Mouse (Mus musculus): Measurements from ENCODE around the gene Xrcc3. TPM values are rescaled to one million over a fixed set of nuclear protein-coding genes. Genes with fewer than 3 reads are reported as not detected.

Xrcc3 gene
- polyA plus RNA-seq, 1 experiment from 2014 or later: 4.5 TPM

DNA sequence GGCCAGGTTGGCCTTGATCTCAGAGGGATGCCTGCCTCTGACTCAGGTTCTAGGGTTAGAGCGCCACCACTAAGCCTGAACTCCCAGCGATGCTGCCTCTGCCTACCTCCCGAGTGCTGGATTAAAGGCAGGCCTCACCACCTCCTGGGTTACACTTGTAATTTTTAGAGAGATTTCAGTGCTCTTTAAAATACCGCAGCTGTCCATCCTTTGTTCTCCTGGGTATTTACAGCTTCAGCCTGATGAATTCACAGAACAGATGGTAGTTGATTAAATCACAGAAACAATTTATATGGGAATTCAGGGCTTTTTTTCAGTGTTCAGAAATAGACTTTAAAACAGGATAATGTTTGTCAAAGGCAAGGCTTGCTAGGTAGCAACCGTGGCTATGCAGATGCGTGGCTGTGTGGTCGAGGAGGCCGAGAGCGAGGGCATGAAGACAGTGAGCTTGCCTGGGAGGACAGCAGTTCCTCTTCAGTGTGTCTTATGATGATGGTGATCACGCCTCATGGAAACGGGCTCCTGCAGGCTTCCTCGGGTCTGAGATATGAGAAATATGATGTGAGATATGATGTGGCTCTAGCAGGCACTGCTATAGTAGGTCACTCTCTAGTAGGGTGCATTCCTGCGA is 22.1 kb downstream of the Xrcc3 start:
- H3K27ac ChIP-seq (ENCODE audit: low read length): peak overlapping the region; percentile 79
- H3K9me3 ChIP-seq (ENCODE audit: control insufficient read depth, low read length): no peaks in the 10 kb centered on the region
- 73% methylated on average over 13 of the region's 13 CpGs for WGBS
- peaks cover 36% of the 10 kb centered on the region for H3K36me3 ChIP-seq (ENCODE audit: control insufficient read depth, insufficient read depth)
- peaks cover 8% of the 10 kb centered on the region for H3K4me1 ChIP-seq (replicated peaks; ENCODE audit: control insufficient read depth, insufficient read depth, low read length)
- no peak overlapping the region for H3K4me2 ChIP-seq (ENCODE audit: low read length)
- no peak overlapping the region for H3K4me3 ChIP-seq (replicated peaks; ENCODE audit: low read length)
- peak; percentile 18; the same call in 1 of the 2 replicates for ATAC-seq
- H3K9ac ChIP-seq (replicated peaks; ENCODE audit: low read depth, low read length): peak overlapping the region; percentile 35; the same call in 1 of the 2 replicates
- H3K27me3 ChIP-seq (replicated peaks; ENCODE audit: control insufficient read depth, insufficient read depth, low read length): no peaks in the 10 kb centered on the region

DNA sequence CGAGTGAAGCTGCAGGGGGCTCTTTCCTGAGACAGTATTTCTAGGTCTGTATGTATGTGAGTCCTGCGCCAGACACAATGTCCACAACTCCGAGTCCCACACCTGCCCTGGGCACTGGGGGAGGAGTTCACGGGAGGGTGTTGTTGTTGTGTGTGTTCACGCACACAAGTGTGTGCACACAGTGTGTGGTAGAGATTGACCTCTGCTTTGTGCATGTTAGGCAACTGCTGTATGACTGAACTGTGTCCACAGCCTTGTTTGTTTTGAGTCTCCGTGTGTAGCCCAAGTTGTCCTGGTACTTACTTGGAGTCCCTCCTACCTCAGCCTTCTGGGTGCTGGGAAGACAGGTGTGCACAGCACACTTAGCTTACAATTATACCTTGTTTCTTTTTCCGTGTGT is 23.0 kb downstream of the Xrcc3 start:
- Histone ChIP-seq H3K9ac (replicated peaks; ENCODE audit: low read depth, low read length) (no peak overlapping the region), H3K27me3 (replicated peaks; ENCODE audit: control insufficient read depth, insufficient read depth, low read length) (no peaks in the 10 kb centered on the region), H3K4me1 (replicated peaks; ENCODE audit: control insufficient read depth, insufficient read depth, low read length) (peaks cover 8% of the 10 kb centered on the region), H3K4me2 (ENCODE audit: low read length) (no peak overlapping the region), H3K36me3 (ENCODE audit: control insufficient read depth, insufficient read depth) (peaks cover 40% of the 10 kb centered on the region), H3K27ac (ENCODE audit: low read length) (peak overlapping the region; percentile 79; the same call in 1 of the 2 replicates), H3K9me3 (ENCODE audit: control insufficient read depth, low read length) (no peaks in the 10 kb centered on the region), H3K4me3 (replicated peaks; ENCODE audit: low read length) (no peak overlapping the region)
- 92% methylated on average over 7 of the region's 7 CpGs for WGBS
- ATAC-seq: no peak

DNA sequence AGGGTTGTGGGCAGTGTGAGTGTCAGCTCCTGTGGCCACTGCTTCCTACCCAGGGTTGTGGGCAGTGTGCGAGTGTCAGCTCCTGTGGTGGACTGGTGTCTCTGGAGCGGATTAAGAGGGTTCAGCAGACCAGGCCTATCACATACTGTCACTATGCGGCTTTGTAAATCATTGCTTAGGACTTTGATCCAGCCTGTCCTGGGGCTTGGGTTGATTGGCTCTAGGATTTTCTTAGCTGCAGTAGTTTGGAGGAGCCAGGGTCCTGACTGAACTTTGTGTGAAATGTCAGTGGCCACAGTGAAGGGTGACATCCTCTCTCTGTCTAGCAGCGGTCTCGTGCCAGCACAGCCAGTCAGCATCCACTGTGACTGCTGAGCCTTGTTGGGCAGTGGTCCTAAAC is 23.6 kb downstream of the Xrcc3 start:
- Histone ChIP-seq H3K36me3 (ENCODE audit: control insufficient read depth, insufficient read depth) (peaks cover 43% of the 10 kb centered on the region), H3K4me3 (replicated peaks; ENCODE audit: low read length) (no peak overlapping the region), H3K4me1 (replicated peaks; ENCODE audit: control insufficient read depth, insufficient read depth, low read length) (peaks cover 8% of the 10 kb centered on the region), H3K4me2 (ENCODE audit: low read length) (no peak overlapping the region), H3K9ac (replicated peaks; ENCODE audit: low read depth, low read length) (no peak overlapping the region), H3K27ac (ENCODE audit: low read length) (no peak overlapping the region), H3K27me3 (replicated peaks; ENCODE audit: control insufficient read depth, insufficient read depth, low read length) (no peaks in the 10 kb centered on the region), H3K9me3 (ENCODE audit: control insufficient read depth, low read length) (no peaks in the 10 kb centered on the region)
- no peak for ATAC-seq
- WGBS: 93% methylated on average over 5 of the region's 5 CpGs

DNA sequence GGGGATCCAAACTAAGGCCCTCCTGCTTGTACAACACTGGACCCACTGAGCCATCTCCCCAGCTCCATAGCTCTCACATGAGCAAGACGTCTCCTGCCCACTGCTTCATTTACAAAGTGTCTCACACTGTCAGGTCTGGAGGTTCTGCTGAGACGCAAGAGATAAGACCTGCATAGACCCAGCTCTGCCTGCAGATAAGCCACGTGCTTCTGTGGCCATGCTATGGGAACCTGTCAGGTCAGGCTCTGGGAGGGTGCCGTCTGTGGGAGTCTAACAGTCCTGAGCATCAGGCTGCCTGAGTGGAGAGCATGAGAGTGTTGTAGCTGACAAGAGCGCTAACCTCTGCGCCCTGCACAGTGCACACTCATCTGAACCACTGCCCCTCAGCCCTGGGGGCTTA is 26.7 kb downstream of the Xrcc3 start:
- Histone ChIP-seq H3K9me3 (ENCODE audit: control insufficient read depth, low read length) (no peaks in the 10 kb centered on the region), H3K4me3 (replicated peaks; ENCODE audit: low read length) (no peak overlapping the region), H3K4me2 (ENCODE audit: low read length) (no peak overlapping the region), H3K4me1 (replicated peaks; ENCODE audit: control insufficient read depth, insufficient read depth, low read length) (peaks cover 7% of the 10 kb centered on the region), H3K27me3 (replicated peaks; ENCODE audit: control insufficient read depth, insufficient read depth, low read length) (no peaks in the 10 kb centered on the region), H3K27ac (ENCODE audit: low read length) (no peak overlapping the region), H3K9ac (replicated peaks; ENCODE audit: low read depth, low read length) (no peak overlapping the region), H3K36me3 (ENCODE audit: control insufficient read depth, insufficient read depth) (peaks cover 40% of the 10 kb centered on the region)
- ATAC-seq: no peak
- 95% methylated on average over 6 of the region's 6 CpGs for WGBS

DNA sequence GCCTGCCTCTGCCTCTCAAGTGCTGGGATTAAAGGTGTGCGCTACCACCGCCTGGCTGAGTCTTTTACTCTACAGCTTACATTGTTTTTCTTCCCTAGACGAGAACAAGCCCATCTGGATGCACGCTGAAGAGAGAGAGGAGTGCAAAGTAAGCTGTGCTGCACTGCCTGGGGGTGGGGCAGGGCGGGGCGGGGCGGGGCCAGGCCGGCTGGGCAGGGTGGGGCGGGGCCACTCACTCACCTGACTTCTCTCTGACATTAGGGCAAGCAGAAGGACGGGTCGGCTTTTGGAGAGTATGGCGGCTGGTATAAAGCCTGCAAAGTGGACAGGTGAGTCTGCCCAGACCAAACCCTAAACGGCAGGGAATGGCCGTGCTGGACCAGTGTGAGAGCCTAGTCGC is 28.5 kb downstream of the Xrcc3 start:
- no peaks in the 10 kb centered on the region for H3K4me1 ChIP-seq (replicated peaks; ENCODE audit: control insufficient read depth, insufficient read depth, low read length)
- H3K9me3 ChIP-seq (ENCODE audit: control insufficient read depth, low read length): no peaks in the 10 kb centered on the region
- H3K9ac ChIP-seq (replicated peaks; ENCODE audit: low read depth, low read length): no peak overlapping the region
- peaks cover 46% of the 10 kb centered on the region for H3K36me3 ChIP-seq (ENCODE audit: control insufficient read depth, insufficient read depth)
- H3K4me2 ChIP-seq (ENCODE audit: low read length): no peak overlapping the region
- no peak overlapping the region for H3K4me3 ChIP-seq (replicated peaks; ENCODE audit: low read length)
- no peak overlapping the region for H3K27ac ChIP-seq (ENCODE audit: low read length)
- no peaks in the 10 kb centered on the region for H3K27me3 ChIP-seq (replicated peaks; ENCODE audit: control insufficient read depth, insufficient read depth, low read length)
- WGBS: 69% methylated on average over 14 of the region's 15 CpGs
- ATAC-seq: no peak

DNA sequence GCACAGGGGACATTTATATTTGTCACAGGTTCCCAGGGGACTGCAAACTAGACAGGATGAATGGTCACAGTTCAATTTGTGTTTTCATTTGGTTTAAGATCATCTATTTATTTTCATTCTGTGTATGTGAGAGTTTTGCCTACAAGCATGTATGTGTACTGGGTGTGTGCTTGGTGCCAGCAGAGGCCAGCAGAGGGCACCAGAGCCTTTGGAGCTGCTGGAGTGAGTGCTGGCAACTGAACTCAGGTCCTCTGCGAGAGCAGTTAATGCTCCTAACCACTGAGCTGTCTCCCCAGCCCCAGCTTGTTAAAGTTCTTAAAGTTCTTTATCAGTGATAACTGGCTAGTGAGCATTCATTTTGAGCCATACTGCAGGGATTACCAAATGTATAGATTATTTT is 34.1 kb downstream of the Xrcc3 start:
- ATAC-seq: no peak
- Histone ChIP-seq H3K4me2 (ENCODE audit: low read length) (no peak overlapping the region), H3K9ac (replicated peaks; ENCODE audit: low read depth, low read length) (no peak overlapping the region), H3K27ac (ENCODE audit: low read length) (no peak overlapping the region), H3K27me3 (replicated peaks; ENCODE audit: control insufficient read depth, insufficient read depth, low read length) (no peaks in the 10 kb centered on the region), H3K4me1 (replicated peaks; ENCODE audit: control insufficient read depth, insufficient read depth, low read length) (no peaks in the 10 kb centered on the region), H3K36me3 (ENCODE audit: control insufficient read depth, insufficient read depth) (peaks cover 45% of the 10 kb centered on the region), H3K9me3 (ENCODE audit: control insufficient read depth, low read length) (no peaks in the 10 kb centered on the region), H3K4me3 (replicated peaks; ENCODE audit: low read length) (no peak overlapping the region)
- 100% methylated on average over 1 of the region's 1 CpGs for WGBS

DNA sequence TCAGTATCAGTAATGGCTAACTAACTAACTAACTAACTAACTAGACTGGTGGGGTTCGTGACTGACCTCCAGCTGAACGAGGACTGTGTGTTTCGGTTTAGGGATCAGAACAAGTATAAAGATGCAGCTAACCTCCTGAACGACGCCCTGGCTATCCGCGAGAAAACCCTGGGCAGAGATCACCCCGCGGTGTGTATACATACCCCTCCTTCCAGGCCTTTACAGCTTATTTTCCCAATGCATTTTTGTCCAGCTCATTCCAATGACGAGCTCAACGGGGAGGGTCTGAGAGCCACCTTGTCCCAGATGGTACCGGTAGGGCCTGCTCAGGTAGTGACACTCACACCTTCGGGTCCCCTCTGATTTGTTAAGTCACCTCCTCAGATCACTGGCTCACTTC is 35.8 kb downstream of the Xrcc3 start:
- 91% methylated on average over 13 of the region's 13 CpGs for WGBS

DNA sequence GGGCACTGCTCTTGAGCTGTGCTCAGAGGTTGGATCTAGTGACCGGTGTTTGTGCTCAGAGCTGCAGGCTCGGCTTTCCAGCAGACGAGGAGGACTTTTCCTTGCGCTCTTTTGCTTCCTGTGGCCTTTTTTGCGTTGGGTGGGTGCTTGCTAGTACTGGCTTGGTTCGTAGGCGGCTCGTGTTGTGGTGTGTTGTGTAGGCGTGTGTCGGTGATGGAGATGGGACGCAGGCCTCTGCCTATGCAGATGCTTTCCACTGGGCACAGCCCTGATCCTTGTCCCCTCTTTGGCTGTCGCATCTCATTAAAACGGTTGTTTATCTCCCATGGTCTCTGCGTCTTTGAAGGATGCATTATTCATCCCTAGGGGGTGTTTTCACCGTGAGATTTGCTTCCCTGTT is 38.8 kb downstream of the Xrcc3 start:
- ATAC-seq: no peak
- no peak overlapping the region for H3K4me2 ChIP-seq (ENCODE audit: low read length)
- H3K9ac ChIP-seq (replicated peaks; ENCODE audit: low read depth, low read length): no peak overlapping the region
- no peaks in the 10 kb centered on the region for H3K27me3 ChIP-seq (replicated peaks; ENCODE audit: control insufficient read depth, insufficient read depth, low read length)
- WGBS: 83% methylated on average over 15 of the region's 15 CpGs
- H3K9me3 ChIP-seq (ENCODE audit: control insufficient read depth, low read length): no peaks in the 10 kb centered on the region
- peaks cover 4% of the 10 kb centered on the region for H3K4me1 ChIP-seq (replicated peaks; ENCODE audit: control insufficient read depth, insufficient read depth, low read length)
- H3K27ac ChIP-seq (ENCODE audit: low read length): no peak overlapping the region
- peaks cover 43% of the 10 kb centered on the region for H3K36me3 ChIP-seq (ENCODE audit: control insufficient read depth, insufficient read depth)
- H3K4me3 ChIP-seq (replicated peaks; ENCODE audit: low read length): no peak overlapping the region

More for the DNA sequence above, 35.8 kb downstream of the Xrcc3 start:
- H3K4me1 ChIP-seq (replicated peaks; ENCODE audit: control insufficient read depth, insufficient read depth, low read length): no peaks in the 10 kb centered on the region
- no peak overlapping the region for H3K27ac ChIP-seq (ENCODE audit: low read length)
- H3K27me3 ChIP-seq (replicated peaks; ENCODE audit: control insufficient read depth, insufficient read depth, low read length): no peaks in the 10 kb centered on the region
- H3K9ac ChIP-seq (replicated peaks; ENCODE audit: low read depth, low read length): no peak overlapping the region
- no peak for ATAC-seq
- no peaks in the 10 kb centered on the region for H3K9me3 ChIP-seq (ENCODE audit: control insufficient read depth, low read length)
- no peak overlapping the region for H3K4me2 ChIP-seq (ENCODE audit: low read length)
- H3K4me3 ChIP-seq (replicated peaks; ENCODE audit: low read length): no peak overlapping the region
- H3K36me3 ChIP-seq (ENCODE audit: control insufficient read depth, insufficient read depth): peaks cover 55% of the 10 kb centered on the region

DNA sequence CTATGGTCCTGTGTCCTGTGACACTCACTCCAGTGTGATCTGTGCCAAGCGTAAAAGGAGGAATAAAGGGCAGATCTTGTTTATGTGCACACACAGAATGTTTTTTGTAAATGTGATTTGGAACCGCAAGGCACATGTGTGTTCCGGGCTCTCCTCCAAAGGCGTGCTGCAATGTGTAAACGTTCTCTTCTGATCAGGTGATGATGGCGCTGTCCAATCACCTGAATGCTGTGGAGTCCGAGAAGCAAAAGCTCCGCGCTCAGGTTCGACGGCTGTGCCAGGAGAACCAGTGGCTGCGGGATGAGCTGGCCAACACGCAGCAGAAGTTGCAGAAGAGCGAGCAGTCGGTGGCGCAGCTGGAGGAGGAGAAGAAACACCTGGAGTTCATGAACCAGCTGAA is 39.5 kb downstream of the Xrcc3 start:
- 94% methylated on average over 16 of the region's 16 CpGs for WGBS
- Histone ChIP-seq H3K4me3 (replicated peaks; ENCODE audit: low read length) (no peak overlapping the region), H3K36me3 (ENCODE audit: control insufficient read depth, insufficient read depth) (peaks cover 36% of the 10 kb centered on the region), H3K4me2 (ENCODE audit: low read length) (no peak overlapping the region), H3K4me1 (replicated peaks; ENCODE audit: control insufficient read depth, insufficient read depth, low read length) (peaks cover 11% of the 10 kb centered on the region), H3K9ac (replicated peaks; ENCODE audit: low read depth, low read length) (no peak overlapping the region), H3K27ac (ENCODE audit: low read length) (no peak overlapping the region), H3K9me3 (ENCODE audit: control insufficient read depth, low read length) (no peaks in the 10 kb centered on the region), H3K27me3 (replicated peaks; ENCODE audit: control insufficient read depth, insufficient read depth, low read length) (no peaks in the 10 kb centered on the region)
- no peak for ATAC-seq

DNA sequence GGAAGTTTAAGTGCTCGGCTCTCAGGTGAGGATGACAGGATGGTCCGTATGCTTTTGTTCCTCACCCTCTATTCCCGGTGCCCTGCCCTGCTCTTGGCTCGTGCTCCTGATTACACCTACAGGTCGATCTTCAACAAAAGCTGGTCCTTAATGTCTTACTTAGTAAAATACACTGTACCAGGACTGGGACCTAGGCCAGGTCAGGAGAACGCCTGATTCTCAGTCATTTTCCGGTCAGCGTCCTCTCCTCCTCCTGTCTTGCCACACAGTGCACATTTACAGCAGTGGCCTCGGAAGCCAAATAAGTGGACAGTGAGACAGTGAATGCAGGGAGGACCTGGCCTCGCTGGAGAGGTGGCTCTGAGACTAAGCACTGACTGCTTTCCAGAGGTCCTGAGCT is 43.0 kb downstream of the Xrcc3 start:
- Histone ChIP-seq H3K27me3 (replicated peaks; ENCODE audit: control insufficient read depth, insufficient read depth, low read length) (no peaks in the 10 kb centered on the region), H3K9ac (replicated peaks; ENCODE audit: low read depth, low read length) (no peak overlapping the region), H3K27ac (ENCODE audit: low read length) (no peak overlapping the region), H3K9me3 (ENCODE audit: control insufficient read depth, low read length) (no peaks in the 10 kb centered on the region), H3K4me2 (ENCODE audit: low read length) (no peak overlapping the region), H3K36me3 (ENCODE audit: control insufficient read depth, insufficient read depth) (peaks cover 18% of the 10 kb centered on the region), H3K4me1 (replicated peaks; ENCODE audit: control insufficient read depth, insufficient read depth, low read length) (peaks cover 29% of the 10 kb centered on the region), H3K4me3 (replicated peaks; ENCODE audit: low read length) (no peak overlapping the region)
- no peak for ATAC-seq
- 87% methylated on average over 10 of the region's 10 CpGs for WGBS
